In genomic region chr12:67090420-67090965, GRCm38 (mm10) we compare ENCODE assay signal across 26 mouse cellular contexts.
DNase-seq lines count a peak whose midpoint lies in the region; ATAC-seq and TF ChIP-seq lines count a peak whose summit lies in the region.
"Had no signal": no experiment of that assay in that cellular context is flagged by ENCODE, and none has a peak within 500 bp of the region (broad histone marks: within the 10 kb centered on the region; RNA-seq: fewer than 3 reads in every experiment).

No protein-coding gene starts in this region.

- intact Hi-C loops in left cerebral cortex, postnatal 4 days (cut with DNase I), result no loop called here

- WGBS in forebrain, embryonic 15.5 days, result 47% methylated on average over 2 of the region's 2 CpGs
- 54% methylated on average over 2 of the region's 2 CpGs for WGBS in forebrain, embryonic 12.5 days
- 38% methylated on average over 2 of the region's 2 CpGs for WGBS in lung, embryonic 14.5 days
- WGBS in limb, embryonic 14.5 days, result 64% methylated on average over 2 of the region's 2 CpGs

- no peaks in the 10 kb centered on the region for H3K36me3 ChIP-seq in forebrain, embryonic 15.5 days
- no peaks in the 10 kb centered on the region for H3K36me3 ChIP-seq in forebrain, embryonic 12.5 days (replicated peaks)
- no peaks in the 10 kb centered on the region for H3K36me3 ChIP-seq in lung, embryonic 14.5 days (ENCODE audit: insufficient read depth)
- H3K36me3 ChIP-seq in limb, embryonic 14.5 days (ENCODE audit: control insufficient read depth, insufficient read depth, low read length), result no peaks in the 10 kb centered on the region
- H3K36me3 ChIP-seq: G1E; heart, embryonic 10.5 days; heart, embryonic 15.5 days; liver, embryonic 15.5 days; lung, embryonic 15.5 days; neural tube, embryonic 13.5 days; stomach, embryonic 15.5 days had no signal

- TF ChIP-seq CTCF in lung, embryonic 14.5 days (IDR thresholded peaks at IDR 0.05; ENCODE audit: low read depth), result no peak
- no peak for TF ChIP-seq CTCF in brain, embryonic 14.5 days (IDR thresholded peaks at IDR 0.05; ENCODE audit: borderline replicate concordance, extremely low read depth, insufficient read depth, insufficient read length)

- H3K27me3 ChIP-seq in forebrain, embryonic 15.5 days, result no peaks in the 10 kb centered on the region
- no peaks in the 10 kb centered on the region for H3K27me3 ChIP-seq in forebrain, embryonic 12.5 days
- H3K27me3 ChIP-seq in lung, embryonic 14.5 days (ENCODE audit: insufficient read depth, low read length), result no peaks in the 10 kb centered on the region
- no peaks in the 10 kb centered on the region for H3K27me3 ChIP-seq in limb, embryonic 14.5 days (ENCODE audit: control insufficient read depth, insufficient read depth, low read length)
- H3K27me3 ChIP-seq: heart, embryonic 15.5 days; liver, embryonic 15.5 days; lung, embryonic 15.5 days; neural tube, embryonic 13.5 days; Patski; stomach, embryonic 15.5 days had no signal

- H3K4me3 ChIP-seq in forebrain, embryonic 15.5 days, result no peak overlapping the region
- H3K4me3 ChIP-seq in forebrain, embryonic 12.5 days (replicated peaks), result no peak overlapping the region
- H3K4me3 ChIP-seq in lung, embryonic 14.5 days (ENCODE audit: low read depth, low read length), result no peak overlapping the region
- no peak overlapping the region for H3K4me3 ChIP-seq in limb, embryonic 14.5 days (replicated peaks; ENCODE audit: low read length)
- H3K4me3 ChIP-seq: heart, embryonic 10.5 days; heart, embryonic 15.5 days; left cerebral cortex, adult 2 months; liver, embryonic 15.5 days; lung, embryonic 15.5 days; neural tube, embryonic 13.5 days; stomach, embryonic 15.5 days had no signal

- no peak overlapping the region; the same call in 1 of the 2 replicates for H3K27ac ChIP-seq in forebrain, embryonic 15.5 days (replicated peaks)
- H3K27ac ChIP-seq in forebrain, embryonic 12.5 days, result no peak overlapping the region
- H3K27ac ChIP-seq in lung, embryonic 14.5 days (ENCODE audit: low read depth), result no peak overlapping the region
- no peak overlapping the region for H3K27ac ChIP-seq in limb, embryonic 14.5 days (replicated peaks; ENCODE audit: low read depth, low read length)
- H3K27ac ChIP-seq: heart, embryonic 10.5 days; heart, embryonic 15.5 days; left cerebral cortex, adult 2 months; liver, embryonic 15.5 days; lung, embryonic 15.5 days; neural tube, embryonic 13.5 days; stomach, embryonic 15.5 days had no signal

- peak; percentile 8 for DNase-seq in lung, embryonic 14.5 days
- DNase-seq in lung, postnatal 14 days, result no peak
- peak; percentile 71 for DNase-seq in brain, embryonic 14.5 days (ENCODE audit: low read depth)
- DNase-seq in limb, embryonic 14.5 days (ENCODE audit: low spot score), result no peak
- no peak for DNase-seq in left cerebral cortex, postnatal 4 days
- DNase-seq: adrenal gland, postnatal 10 days; cerebellum, postnatal 25 days; gastrocnemius, postnatal 14 days; kidney, adult 18-20 months; lung, postnatal 36 days; thymus, postnatal 14 days had no signal

- peaks cover 4% of the 10 kb centered on the region; the same call in 1 of the 2 replicates for H3K4me1 ChIP-seq in forebrain, embryonic 15.5 days
- no peaks in the 10 kb centered on the region for H3K4me1 ChIP-seq in forebrain, embryonic 12.5 days
- no peaks in the 10 kb centered on the region for H3K4me1 ChIP-seq in lung, embryonic 14.5 days (ENCODE audit: insufficient read depth)
- no peaks in the 10 kb centered on the region for H3K4me1 ChIP-seq in limb, embryonic 14.5 days (ENCODE audit: control insufficient read depth, insufficient read depth, low read length)
- H3K4me1 ChIP-seq: heart, embryonic 10.5 days; heart, embryonic 15.5 days; liver, embryonic 15.5 days; lung, embryonic 15.5 days; neural tube, embryonic 13.5 days; stomach, embryonic 15.5 days had no signal

- no peak overlapping the region for H3K4me2 ChIP-seq in forebrain, embryonic 15.5 days (replicated peaks)
- H3K4me2 ChIP-seq in forebrain, embryonic 12.5 days, result no peak overlapping the region
- H3K4me2 ChIP-seq in lung, embryonic 14.5 days, result no peak overlapping the region
- no peak overlapping the region for H3K4me2 ChIP-seq in limb, embryonic 14.5 days (replicated peaks; ENCODE audit: low read depth, low read length, severe bottlenecking)
- H3K4me2 ChIP-seq: heart, embryonic 15.5 days; liver, embryonic 15.5 days; lung, embryonic 15.5 days; midbrain, embryonic 11.5 days; neural tube, embryonic 13.5 days; stomach, embryonic 15.5 days had no signal

- no peak overlapping the region for H3K9ac ChIP-seq in forebrain, embryonic 15.5 days (replicated peaks)
- H3K9ac ChIP-seq in forebrain, embryonic 12.5 days, result no peak overlapping the region
- no peak overlapping the region for H3K9ac ChIP-seq in lung, embryonic 14.5 days
- H3K9ac ChIP-seq in limb, embryonic 14.5 days (ENCODE audit: low read depth, low read length, severe bottlenecking), result no peak overlapping the region
- H3K9ac ChIP-seq: heart, embryonic 15.5 days; liver, embryonic 15.5 days; lung, embryonic 15.5 days; neural tube, embryonic 13.5 days; stomach, embryonic 15.5 days had no signal

- no peak for TF ChIP-seq POLR2A in brain, embryonic 14.5 days (IDR thresholded peaks at IDR 0.05; ENCODE audit: borderline replicate concordance, extremely low read depth, insufficient read depth, insufficient read length, poor library complexity, severe bottlenecking)
- TF ChIP-seq POLR2A in limb, embryonic 14.5 days (IDR thresholded peaks at IDR 0.05; ENCODE audit: borderline replicate concordance, extremely low read depth, insufficient read depth, insufficient read length), result no peak

- ATAC-seq in forebrain, embryonic 15.5 days (replicated peaks), result peak; percentile 46; the same call in 1 of the 2 replicates
- no peak for ATAC-seq in forebrain, embryonic 12.5 days (ENCODE audit: low FRiP score)
- ATAC-seq in lung, embryonic 14.5 days (ENCODE audit: insufficient read depth), result no peak
- ATAC-seq in limb, embryonic 14.5 days (ENCODE audit: low FRiP score, low read depth), result peak; percentile 50; the same call in 1 of the 2 replicates
- ATAC-seq in CD4-positive, CD25-positive, alpha-beta regulatory T cell, adult 4 months, result no peak
- ATAC-seq: hindbrain, embryonic 16.5 days; midbrain, embryonic 16.5 days; Patski had no signal

- no peaks in the 10 kb centered on the region for H3K9me3 ChIP-seq in forebrain, embryonic 15.5 days
- no peaks in the 10 kb centered on the region for H3K9me3 ChIP-seq in forebrain, embryonic 12.5 days
- H3K9me3 ChIP-seq in lung, embryonic 14.5 days (ENCODE audit: low read depth, low read length), result no peaks in the 10 kb centered on the region
- H3K9me3 ChIP-seq in limb, embryonic 14.5 days (ENCODE audit: control insufficient read depth, low read length), result no peaks in the 10 kb centered on the region
- H3K9me3 ChIP-seq: G1E; heart, embryonic 10.5 days; heart, embryonic 15.5 days; liver, embryonic 15.5 days; lung, embryonic 15.5 days; neural tube, embryonic 13.5 days; stomach, embryonic 15.5 days had no signal

Comparison
In these comparisons a context has a peak if more than half of its experiments do, and no peak if none do; other contexts are left out.
1. ATAC-seq: peak in forebrain, embryonic 15.5 days (single experiment) and limb, embryonic 14.5 days (single experiment); none in forebrain, embryonic 12.5 days (single experiment), lung, embryonic 14.5 days (single experiment) and CD4-positive, CD25-positive, alpha-beta regulatory T cell, adult 4 months (single experiment).
2. DNase-seq: peak in lung, embryonic 14.5 days (single experiment) and brain, embryonic 14.5 days (single experiment); none in lung, postnatal 14 days (single experiment), limb, embryonic 14.5 days (single experiment) and left cerebral cortex, postnatal 4 days (single experiment).